Mouse (Mus musculus) spleen, embryonic (tissue): ENCODE results near the gene Mblac2.

Source experiments
- CTCF ChIA-PET: fragments of 350-600 bp; sonication (Branson Sonifier 250); formaldehyde crosslinking; loops from one replicate; lab custom pipeline; 2022; lab: Charles Lee

Gene Mblac2

DNA sequence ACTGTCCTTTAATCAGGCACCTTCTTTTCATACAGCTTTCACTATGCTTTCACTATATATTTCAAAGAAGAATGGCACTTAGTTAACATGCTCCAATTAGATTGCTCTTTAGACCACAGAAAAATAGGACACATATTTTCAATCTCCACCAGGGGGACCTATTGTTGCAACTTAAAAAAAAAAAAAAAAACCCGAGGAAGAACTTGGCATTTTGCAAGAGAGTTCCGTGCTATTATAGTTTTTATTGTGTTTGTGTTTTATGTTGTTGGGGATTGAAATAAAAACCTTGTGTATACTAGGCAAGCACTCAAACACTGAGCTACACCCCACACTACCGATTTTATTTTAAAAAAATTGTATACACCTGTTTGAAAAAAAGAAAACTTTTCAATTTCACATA is 90.0 kb downstream of the Mblac2 start:
- CTCF ChIA-PET = interaction anchor here (0.7 kb wide), 1 partner anchor 20 kb away, joined by 4 read pairs; no protein-coding TSS in a partner anchor
